Mouse (Mus musculus) CH12.LX (cell line): Measurements from ENCODE around the gene Slc35d2.
A peak's percentile ranks its signal among the peaks of the same experiment; 100 is the strongest.

Experiments
- BHLHE40 ChIP-seq: IDR thresholded peaks from 2 replicates; pipeline ENCODE4 v1.6.1; 2011; ENCODE audit warnings: mild to moderate bottlenecking, low read depth, low read length, improper control_type of control experiment
- CHD2 ChIP-seq: IDR thresholded peaks from 2 replicates; pipeline ENCODE4 v1.6.1; 2011; ENCODE audit warnings: low read length, improper control_type of control experiment
- CTCF ChIP-seq, 2 experiments: IDR thresholded peaks in 1 of 2; conservative IDR thresholded peaks in 1 of 2; 2 replicates each; pipeline ENCODE4 v1.5.1; 2011 to 2012; ENCODE audit warnings: low read depth in 2 of 2, low read length in 2 of 2, improper control_type of control experiment in 1 of 2, inconsistent platforms in 1 of 2, mild to moderate bottlenecking in 1 of 2, moderate library complexity in 1 of 2
- JUN ChIP-seq: IDR thresholded peaks from 2 replicates; pipeline ENCODE4 v1.6.1; 2011; ENCODE audit warnings: low read depth, mild to moderate bottlenecking, low read length, improper control_type of control experiment, moderate library complexity; ENCODE audit not compliant: insufficient read depth
- MAZ ChIP-seq: IDR thresholded peaks from 2 replicates; pipeline ENCODE4 v1.6.1; 2012; ENCODE audit warnings: low read depth, mild to moderate bottlenecking, inconsistent platforms, low read length, improper control_type of control experiment, moderate library complexity
- NELFE ChIP-seq: IDR thresholded peaks from 2 replicates; pipeline ENCODE4 v1.6.1; 2011; ENCODE audit warnings: low read depth, low read length, improper control_type of control experiment
- POLR2A ChIP-seq: IDR thresholded peaks from 2 replicates; pipeline ENCODE4 v1.6.1; 2011; ENCODE audit warnings: low read depth, mild to moderate bottlenecking, improper control_type of control experiment, low read length
- RCOR1 ChIP-seq: conservative IDR thresholded peaks from 2 replicates; pipeline ENCODE4 v1.6.1; 2012; ENCODE audit warnings: low read depth, mild to moderate bottlenecking, inconsistent platforms, low read length, improper control_type of control experiment

DNA sequence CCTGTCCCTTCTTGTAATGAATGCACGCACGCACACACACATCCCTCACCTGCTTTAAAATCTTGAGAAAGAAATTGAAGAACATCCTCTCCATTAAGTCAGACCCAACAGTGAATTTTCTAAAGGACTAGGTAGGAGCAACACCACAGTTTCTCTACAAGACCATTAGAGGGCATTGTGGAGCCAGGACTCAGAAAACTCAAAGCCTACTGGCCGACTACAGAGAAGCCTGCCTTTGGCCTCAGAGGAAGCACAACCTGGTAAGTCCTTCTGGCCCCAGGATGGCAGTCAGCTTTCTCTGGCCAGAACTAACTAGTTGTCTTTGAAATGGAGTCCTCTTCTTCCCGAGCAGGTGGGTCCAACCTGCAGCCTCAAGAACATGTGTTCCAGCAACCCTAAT is 78.3 kb downstream of the Slc35d2 start:
- TF ChIP-seq CTCF (conservative IDR thresholded peaks at IDR 0.05 in 1 of 2, IDR thresholded peaks at IDR 0.05 in 1 of 2; ENCODE audit: low read depth in 2 of 2, low read length in 2 of 2) (peak in 1 of 2 experiments; percentile 53; a peak in 2 of 4 replicates), POLR2A (no peak), JUN (no peak), MAZ (no peak), CHD2 (no peak), RCOR1 (no peak), NELFE (no peak), BHLHE40 (no peak)
